Mouse (Mus musculus): Measurements from ENCODE around the gene Kat2b. TPM values are rescaled to one million over a fixed set of nuclear protein-coding genes. Genes with fewer than 3 reads are reported as not detected.
"Not testable (repeated sequence)": the region's sequence is repeated elsewhere in the genome, so short reads cannot be mapped to it uniquely, and the experiment has no call there.

Gene Kat2b
- total RNA-seq, 4 experiments from 2014 or later, result 15.4 to 29.7 (median 19.8) TPM

DNA sequence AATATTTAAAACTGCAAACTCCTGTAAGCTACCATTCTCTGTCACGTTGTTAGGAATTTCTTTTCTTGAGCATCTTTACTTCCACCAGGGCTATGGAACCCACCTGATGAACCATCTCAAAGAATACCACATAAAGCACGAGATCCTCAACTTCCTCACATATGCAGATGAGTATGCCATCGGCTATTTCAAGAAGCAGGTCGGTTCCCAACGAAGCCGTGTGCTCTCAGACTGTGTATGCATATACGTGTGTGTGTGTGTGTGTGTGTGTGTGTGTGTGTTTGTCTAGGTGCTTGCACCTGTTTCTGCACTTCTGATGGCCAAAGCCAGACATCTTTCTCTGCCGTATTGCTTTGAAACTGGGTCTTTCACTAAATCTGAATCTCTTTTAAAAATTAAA is 92.6 kb downstream of the Kat2b start:
- DNase-seq (ENCODE audit: low spot score in 2 of 2), result no peak

DNA sequence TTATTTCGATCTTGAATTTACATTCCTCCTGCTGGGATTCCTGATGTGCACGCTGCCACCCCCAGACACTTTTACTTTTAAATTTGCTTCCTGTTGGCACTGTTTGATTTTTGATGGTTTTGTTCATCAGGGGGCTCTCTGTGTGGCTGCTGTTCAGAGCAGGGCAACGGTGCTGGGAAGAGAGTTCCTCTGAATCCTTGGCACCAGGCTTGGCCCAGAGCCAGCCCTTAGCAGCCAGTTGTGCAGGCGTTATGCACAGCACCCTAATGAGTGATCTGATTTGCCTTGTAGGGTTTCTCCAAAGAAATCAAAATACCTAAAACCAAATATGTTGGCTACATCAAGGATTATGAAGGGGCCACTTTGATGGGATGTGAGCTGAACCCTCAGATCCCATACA is 93.1 kb downstream of the Kat2b start:
- DNase-seq (ENCODE audit: low spot score in 2 of 2), result peak; percentile 7 to 44

DNA sequence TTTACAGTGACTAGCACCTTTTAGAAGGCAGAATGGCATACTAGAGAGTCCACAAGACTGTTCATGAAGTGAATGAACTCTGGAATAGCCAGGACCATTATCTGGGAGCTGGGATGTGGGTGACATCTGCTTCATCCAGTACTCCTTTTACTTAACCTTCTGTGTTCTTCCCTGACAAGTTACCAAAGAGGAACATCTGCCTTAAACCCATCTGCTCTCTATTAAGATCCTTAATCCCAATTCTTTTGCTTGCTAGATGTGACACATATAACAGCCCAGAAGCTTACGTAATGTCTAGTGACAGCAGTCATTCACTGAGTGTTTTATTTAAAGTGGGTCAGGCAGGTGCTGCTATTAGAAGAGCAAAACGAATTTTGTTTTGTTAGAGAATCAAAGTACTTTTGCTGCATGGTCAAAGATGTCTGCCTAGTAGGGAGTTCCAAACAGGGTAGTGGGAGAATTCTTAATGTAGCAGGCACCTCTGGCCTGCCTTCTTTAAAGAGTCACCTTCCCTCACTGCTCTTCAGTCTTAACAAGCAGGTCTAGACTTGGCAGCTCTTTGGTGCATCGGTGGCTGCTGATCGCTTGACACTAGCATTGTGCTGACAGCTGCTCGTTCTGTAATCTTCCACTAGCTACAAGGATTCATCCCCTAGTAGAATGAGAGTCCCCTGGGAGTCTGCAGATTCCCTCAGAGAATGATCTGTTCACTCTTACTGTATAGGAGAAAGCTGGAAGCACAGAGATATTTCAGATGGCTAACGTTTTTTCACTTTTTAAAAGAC is 94.6 kb downstream of the Kat2b start:
- DNase-seq (ENCODE audit: low spot score in 2 of 2), result no peak

DNA sequence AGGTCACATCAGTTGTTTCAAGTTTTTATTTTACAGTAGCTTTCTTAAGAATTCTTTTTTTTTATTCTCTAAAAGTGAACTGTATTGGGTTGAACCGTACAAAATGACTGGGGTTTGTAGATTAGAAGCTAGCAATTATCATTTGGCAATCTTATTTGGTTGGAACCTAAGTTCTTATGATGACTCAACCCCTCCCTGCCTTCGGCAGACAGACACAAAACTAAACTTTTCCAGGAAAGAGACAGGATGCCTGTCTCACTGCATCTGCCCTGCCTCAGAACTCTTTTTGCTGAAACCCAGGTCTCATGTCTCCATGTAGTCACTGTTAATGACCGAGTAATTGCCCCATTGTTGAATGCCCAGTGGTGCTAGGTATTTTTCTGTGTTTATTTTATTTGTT is 97.6 kb downstream of the Kat2b start:
- no peak for DNase-seq (ENCODE audit: low spot score in 2 of 2)

DNA sequence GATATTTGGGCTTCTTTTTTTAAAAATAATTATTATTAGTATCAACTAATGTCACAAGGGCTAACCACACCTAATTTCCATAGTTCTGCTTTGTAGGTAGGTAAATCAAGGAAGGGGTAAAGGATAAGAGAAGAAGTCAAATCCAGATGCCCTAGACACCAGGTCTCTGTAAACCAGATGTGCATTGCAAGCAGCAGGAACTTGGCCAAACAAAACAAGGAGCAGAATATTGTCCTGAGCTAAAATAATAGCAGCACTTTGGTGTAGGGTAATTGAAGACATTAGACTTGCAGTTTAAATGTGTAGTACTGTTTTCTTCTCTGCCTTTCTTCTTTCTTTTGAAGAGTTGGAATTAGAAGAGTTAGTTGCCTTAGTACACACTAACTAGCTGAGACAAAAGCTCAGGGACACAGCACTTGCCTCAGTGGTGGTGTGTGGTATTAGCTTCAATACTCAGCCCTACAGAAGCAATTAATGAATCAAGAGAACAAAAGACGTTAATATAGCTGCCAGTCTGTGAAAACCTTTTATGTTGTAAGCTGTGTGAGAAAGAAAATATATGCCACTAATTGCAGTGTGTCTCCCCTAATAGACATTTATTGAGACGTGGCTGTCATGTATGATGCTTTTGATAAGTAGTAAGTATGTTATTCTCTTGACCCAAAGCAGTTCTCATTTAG is 98.2 kb downstream of the Kat2b start:
- DNase-seq (ENCODE audit: low spot score in 2 of 2), result no peak

DNA sequence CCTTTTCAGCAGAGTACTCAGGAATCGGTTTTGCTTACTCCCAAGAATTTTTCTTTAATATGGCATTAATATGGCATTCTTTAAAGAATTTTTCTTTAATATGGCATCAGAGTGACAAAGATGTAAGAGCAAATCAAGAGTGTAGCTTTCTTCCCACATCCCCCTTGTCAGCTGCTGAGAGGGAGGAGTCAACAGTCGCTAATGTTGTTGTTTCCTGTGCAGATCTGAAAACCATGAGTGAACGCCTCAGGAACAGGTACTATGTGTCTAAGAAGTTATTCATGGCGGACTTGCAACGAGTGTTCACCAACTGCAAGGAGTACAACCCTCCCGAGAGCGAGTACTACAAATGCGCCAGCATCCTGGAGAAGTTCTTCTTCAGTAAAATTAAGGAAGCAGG is 103.8 kb downstream of the Kat2b start:
- DNase-seq (ENCODE audit: low spot score in 2 of 2), result no peak

DNA sequence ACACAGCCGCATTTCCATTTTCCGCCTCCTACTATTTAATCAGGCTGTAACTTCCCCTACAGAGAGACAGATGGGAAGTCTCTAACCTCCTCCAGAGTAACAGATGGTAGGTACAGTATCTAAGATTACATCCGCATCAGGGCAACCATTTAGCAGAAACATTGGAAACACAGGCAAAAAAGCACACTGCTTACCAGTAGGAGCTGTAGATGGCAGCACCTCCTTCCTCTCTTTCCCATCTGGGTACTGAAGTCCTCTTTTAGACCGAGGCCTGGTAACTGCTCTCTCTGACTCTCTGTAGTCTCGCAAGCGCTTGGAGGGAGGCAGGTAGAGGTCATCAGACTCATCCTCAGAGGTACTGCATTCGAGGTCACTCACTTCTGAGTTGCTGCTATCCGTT is 112.1 kb downstream of the Kat2b start:
- peak; percentile 47 to 60 for DNase-seq (ENCODE audit: low spot score in 2 of 2)

DNA sequence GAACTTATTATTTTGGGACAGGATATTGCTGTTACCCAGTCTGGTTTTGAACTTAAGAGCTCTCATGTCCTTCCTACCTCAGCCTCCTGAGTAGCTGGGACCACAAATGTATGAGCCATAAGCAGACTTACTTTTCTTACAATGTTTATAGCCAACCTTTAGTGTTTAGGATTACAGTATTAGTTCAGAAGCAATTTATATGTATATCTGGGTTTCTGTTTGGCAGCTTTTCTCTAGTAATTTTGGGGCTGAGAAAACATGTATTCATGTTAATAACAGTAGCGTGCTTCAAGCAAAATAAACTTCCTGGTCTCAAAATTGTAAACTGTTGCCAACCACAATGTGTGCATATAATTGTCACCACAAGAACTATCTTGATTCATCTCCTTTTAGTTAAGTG is 121.7 kb downstream of the Kat2b start:
- no peak for DNase-seq (ENCODE audit: low spot score in 2 of 2)

DNA sequence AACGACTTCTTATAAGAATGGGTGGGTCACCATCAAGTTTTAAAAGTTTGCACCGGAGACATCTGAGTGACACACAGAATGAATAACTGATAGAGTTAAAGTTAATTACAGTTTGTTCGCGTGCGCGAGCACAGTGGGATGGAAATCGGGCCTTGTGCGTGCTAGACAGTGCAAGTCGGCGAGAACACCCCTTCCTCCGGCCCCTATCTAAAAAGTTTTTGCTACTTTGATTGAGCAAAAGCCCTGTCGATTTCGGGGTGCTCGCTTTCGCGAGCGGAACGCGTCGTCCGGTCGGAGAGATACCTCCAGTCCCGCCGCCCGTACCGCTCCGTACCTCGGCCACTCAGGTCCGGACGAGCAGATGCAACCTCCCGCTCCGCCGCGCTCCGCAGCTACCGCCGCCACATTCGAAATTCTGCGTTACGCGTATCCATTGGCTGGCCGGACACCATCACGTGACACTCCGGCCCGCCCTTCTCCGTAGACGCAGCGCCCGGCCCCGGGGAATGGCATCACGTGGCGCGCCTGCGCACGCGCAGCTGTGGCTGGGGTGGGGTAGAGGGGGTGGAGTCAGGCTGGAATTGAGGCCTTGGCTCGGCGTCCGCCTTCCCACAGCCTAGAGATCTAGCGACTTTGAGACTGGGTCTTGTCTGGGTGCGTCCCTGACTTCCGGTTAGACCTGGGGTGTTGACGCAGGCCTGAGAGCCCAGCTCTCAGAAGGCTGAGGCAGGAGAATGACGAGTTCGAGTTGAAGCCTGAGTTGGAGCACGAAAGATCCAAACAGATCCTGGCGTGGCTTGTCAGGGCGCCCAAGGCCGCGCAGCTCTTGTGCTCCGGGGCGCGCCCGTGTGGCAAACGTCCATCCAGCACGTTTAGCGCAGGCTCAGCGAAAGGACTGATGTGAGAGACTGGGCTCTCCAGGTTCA is 122.5 kb downstream of the Kat2b start, which contains the start of gene Sgo1:
Sgo1 (minus strand) TSS at position 457 of the 926 bp plus-strand sequence.
- DNase-seq (ENCODE audit: low spot score in 2 of 2), result peak; percentile 92 to 94

DNA sequence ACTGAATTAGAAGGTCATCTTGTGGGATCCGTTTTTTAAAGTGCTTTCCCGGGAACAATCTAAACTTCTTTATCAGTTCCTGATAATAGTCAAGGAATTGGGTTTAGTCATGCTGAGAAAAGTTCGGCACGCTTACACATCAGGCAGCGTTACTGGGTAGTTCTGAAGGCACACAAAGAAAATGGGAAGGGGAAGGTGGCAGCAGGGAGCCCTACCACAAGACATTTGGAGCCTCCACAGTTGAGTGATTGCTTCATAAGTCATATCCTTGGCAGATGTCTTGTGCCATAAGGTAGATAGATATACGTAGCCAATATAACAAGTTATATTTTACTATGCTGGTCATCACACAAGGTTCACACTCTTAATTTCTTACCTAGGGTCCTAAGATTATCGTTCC is 123.3 kb downstream of the Kat2b start:
- DNase-seq (ENCODE audit: low spot score in 2 of 2), result no peak

DNA sequence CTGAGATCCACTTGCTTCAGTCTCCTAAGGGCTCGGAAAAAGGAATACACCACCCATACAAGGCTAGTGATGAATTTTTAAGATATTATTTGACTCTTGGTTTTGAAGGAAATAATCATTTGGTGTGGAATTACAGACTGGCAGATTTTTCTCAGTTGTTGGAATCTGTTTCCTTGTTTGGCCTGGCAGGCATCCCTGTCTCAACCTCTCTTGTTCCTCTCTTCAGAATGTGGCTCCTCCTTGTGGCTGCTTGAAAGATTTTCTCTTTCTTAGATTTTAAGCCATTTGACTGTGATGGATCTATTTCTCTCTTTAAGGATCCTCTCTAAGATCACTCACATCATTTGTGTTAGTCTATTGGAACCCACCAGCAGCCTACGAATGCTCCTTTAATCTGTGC is 127.4 kb downstream of the Kat2b start:
- no peak for DNase-seq (ENCODE audit: low spot score in 2 of 2)

DNA sequence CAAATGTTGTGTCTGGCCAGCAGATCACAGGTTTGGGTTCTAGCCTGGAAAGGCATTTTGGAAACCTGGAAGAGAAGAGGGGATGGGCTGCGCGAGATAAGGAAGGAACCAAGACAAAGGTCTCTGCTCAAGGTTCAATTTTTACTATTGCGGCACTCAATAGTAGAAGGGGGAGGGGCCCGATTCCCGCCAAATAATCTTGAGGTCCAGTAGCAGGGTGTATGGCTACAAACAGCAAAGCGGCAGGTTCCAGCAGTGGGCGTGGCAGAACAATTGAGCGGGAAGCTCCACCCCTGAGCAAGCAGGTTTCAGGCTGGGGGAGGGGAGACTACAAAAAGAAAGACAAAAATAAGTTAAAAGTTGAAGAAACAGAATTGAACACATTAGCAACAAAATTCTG is 130.9 kb downstream of the Kat2b start:
- not testable (repeated sequence) for DNase-seq (ENCODE audit: low spot score in 2 of 2)

DNA sequence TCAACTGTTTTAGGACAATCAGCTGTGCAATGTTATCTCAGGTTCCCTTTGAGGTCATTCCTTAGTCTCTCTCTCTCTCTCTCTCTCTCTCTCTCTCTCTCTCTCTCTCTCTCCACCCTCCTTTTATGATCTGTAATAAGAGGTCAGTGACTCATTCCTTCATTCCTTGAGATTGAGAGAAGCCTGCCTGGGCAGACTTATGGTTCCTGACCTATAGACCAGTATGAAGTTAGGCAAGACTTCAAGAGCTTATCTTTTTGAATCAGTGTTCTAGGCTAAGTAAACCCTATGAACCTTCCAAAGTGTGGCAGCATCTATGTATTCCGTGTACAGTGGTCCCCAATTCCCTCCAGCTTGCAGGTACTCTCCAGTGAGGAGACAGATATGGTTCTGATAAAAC is 147.8 kb downstream of the Kat2b start:
- no peak for DNase-seq (ENCODE audit: low spot score in 2 of 2)

DNA sequence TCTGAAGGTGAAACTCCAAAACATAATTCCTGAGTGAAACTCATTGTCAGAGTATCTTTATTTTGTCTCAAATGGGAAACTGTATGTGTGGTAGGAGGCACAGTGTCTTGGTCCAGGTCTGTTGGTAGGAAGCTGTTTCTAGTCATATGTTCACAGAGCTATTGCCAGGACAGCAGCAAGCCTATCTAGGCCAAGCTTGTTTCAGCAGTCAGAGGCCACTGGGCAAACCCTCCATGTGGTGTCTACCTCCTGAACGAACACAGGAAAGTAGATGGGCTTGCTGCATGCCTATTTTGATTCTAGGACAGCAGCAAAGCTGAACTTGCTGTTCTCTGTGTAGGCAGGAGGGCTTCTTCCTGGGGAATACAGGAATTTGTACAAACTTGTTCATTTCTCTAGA is 148.5 kb downstream of the Kat2b start:
- DNase-seq (ENCODE audit: low spot score in 2 of 2), result not testable (repeated sequence)

DNA sequence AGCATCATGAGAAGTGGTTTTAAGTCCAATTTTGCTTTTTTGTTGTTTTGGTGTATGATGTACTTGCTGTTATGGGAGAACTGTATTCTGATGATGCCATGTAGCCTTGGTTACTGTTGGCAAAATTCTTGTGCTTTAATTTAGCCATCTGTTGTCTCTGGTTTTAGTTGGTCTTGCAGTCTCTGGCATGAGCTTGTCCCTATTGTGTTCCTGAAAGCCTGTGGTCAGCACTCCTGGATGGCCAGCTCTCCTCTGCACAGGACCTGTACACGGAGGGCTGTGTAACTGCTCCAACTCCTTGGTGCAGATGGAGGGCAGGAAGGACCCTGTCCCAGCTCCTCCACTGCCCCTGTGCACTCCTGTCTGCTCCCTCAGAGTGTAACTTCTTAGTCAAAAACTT is 151.8 kb downstream of the Kat2b start:
- no peak for DNase-seq (ENCODE audit: low spot score in 2 of 2)

DNA sequence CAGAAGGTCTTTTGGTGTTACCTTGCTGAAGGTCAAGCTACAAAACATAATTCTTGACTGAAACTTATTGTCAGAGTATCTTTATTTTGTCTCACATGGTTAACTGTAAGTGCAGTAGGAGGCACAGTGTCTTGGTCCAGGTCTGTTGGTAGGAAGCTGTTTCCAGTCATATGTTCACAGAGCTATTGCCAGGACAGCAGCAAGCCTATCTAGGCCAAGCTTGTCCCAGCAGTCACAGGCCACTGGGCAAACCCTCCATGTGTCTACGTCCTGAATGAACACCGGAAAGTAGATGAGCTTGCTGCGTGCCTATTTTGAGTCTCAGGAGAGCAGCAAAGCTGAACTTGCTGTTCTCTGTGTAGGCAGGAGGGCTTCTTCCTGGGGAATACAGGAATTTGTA is 152.3 kb downstream of the Kat2b start:
- DNase-seq (ENCODE audit: low spot score in 2 of 2), result not testable (repeated sequence)

Other genes starting within 250 kb of the Kat2b start
- gene Efhb, start 103.5 kb upstream of the Kat2b start, total RNA-seq (2022), result under 1 TPM; 0.28 to 0.83 (median 0.57) TPM
- 100 to 1,000 TPM; 110 to 124 (median 117) TPM for gene Rab5a, start 87.6 kb upstream of the Kat2b start, total RNA-seq (2022)
- gene Pp2d1, start 27.4 kb upstream of the Kat2b start, total RNA-seq (2022), result not detected
- gene Sgo1, start 122.5 kb downstream of the Kat2b start, total RNA-seq (2022), result under 1 TPM in 2 of 4 experiments, not detected in 2; 0.25 to 0.41 TPM

Measured in layer of hippocampus, adult 8-10 months (tissue).